Mouse (Mus musculus) small intestine, adult 2 months (tissue): ENCODE data around the gene Abhd17a. TPM values are rescaled to one million over a fixed set of nuclear protein-coding genes. Genes with fewer than 3 reads are reported as not detected.
"Not testable (repeated sequence)": the region's sequence is repeated elsewhere in the genome, so short reads cannot be mapped to it uniquely, and the experiment has no call there.

Source experiments
- H3K27ac ChIP-seq: fragments of 200-500 bp; 2 replicates; pipeline ENCODE4 v1.5.1; 2012; ENCODE audit warnings: low read depth, low read length, control low read depth, inconsistent platforms; ENCODE audit not compliant: insufficient read depth
- H3K27me3 ChIP-seq: fragments of 200-500 bp; 2 replicates; pipeline ENCODE4 v1.6.1; 2012; ENCODE audit warnings: mild to moderate bottlenecking, moderate library complexity, low read length, inconsistent platforms; ENCODE audit not compliant: control insufficient read depth, insufficient read depth
- H3K36me3 ChIP-seq: fragments of 200-500 bp; 2 replicates; pipeline ENCODE4 v1.6.1; 2012; ENCODE audit warnings: mild to moderate bottlenecking, low read length, control low read depth, inconsistent platforms; ENCODE audit not compliant: control insufficient read depth, insufficient read depth
- H3K4me1 ChIP-seq: fragments of 200-500 bp; 2 replicates; pipeline ENCODE4 v1.6.1; 2012; ENCODE audit warnings: low read length, inconsistent platforms, mixed read lengths; ENCODE audit not compliant: control insufficient read depth, insufficient read depth, insufficient read length
- H3K4me3 ChIP-seq: fragments of 200-500 bp; 2 replicates; pipeline ENCODE4 v1.5.1; 2012; ENCODE audit warnings: low read depth, mild to moderate bottlenecking, control low read depth, inconsistent platforms, low read length, moderate library complexity
- CTCF ChIP-seq: fragments of 200-500 bp; IDR thresholded peaks from 2 replicates; pipeline ENCODE4 v1.5.1; 2012; ENCODE audit warnings: low read depth, mild to moderate bottlenecking, control low read depth, inconsistent platforms, low read length, moderate library complexity, mixed read lengths; ENCODE audit not compliant: insufficient replicate concordance, insufficient read length; ENCODE audit errors: extremely low read depth
- POLR2A ChIP-seq: fragments of 200-500 bp; IDR thresholded peaks from 2 replicates; pipeline ENCODE4 v1.6.1; 2012; ENCODE audit warnings: low read depth, mild to moderate bottlenecking, control low read depth, inconsistent platforms, low read length, moderate library complexity
- WGBS: fragments of 180-500 bp; shearing (Covaris S2); methylation state at CpG from one replicate; pipeline ENCODE4 v1.1.7; 2018; 5-methylcytosine and 5-hydroxymethylcytosine counted together
- polyA plus RNA-seq: library from polyadenylated mRNA; depleted of rRNA; stranded (reverse); fragments of >200 nt; gene quantifications from 2 replicates; pipeline ENCODE4 v1.2.3, GENCODE M21; 2012

Gene Abhd17a
- polyA plus RNA-seq, 1 experiment, result 644 TPM

GRCm38 (mm10) chr10:80608435-80608834, 18.3 kb upstream of the Abhd17a start:
- Histone ChIP-seq H3K4me1 (peaks cover 34% of the 10 kb centered on the region), H3K4me3 (no peak overlapping the region), H3K27ac (no peak overlapping the region), H3K27me3 (no peaks in the 10 kb centered on the region), H3K36me3 (peaks cover 33% of the 10 kb centered on the region)
- 90% methylated on average over 3 of the region's 3 CpGs for WGBS
- TF ChIP-seq CTCF (no peak), POLR2A (no peak)

DNA sequence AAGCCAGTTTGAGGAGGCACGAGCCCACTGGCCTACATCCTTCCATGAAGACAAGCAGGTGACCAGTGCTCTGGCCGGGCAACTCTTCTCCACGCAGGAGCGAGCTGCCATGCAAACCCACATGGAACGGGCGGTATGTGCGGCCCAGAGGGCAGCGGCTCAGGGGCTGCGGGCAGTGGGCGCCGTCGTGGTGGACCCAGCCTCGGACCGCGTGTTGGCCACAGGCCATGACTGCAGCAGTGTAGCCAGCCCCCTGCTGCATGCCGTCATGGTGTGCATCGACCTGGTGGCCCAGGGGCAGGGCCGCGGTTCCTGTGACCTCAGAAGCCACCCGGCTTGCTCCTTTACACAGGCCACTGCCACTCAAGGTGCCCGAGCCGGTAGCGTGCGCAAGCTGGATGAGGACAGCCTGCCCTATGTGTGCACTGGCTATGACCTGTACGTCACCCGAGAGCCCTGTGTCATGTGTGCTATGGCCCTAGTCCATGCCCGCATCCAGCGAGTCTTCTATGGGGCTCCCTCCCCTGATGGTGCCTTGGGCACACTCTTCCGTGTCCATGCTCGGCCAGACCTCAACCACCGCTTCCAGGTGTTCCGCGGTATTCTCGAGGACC, 16.7 kb upstream of the Abhd17a start:
- Histone ChIP-seq H3K4me1 (peaks cover 39% of the 10 kb centered on the region), H3K27ac (peak overlapping the region; percentile 54), H3K36me3 (peaks cover 22% of the 10 kb centered on the region), H3K4me3 (peak overlapping the region; percentile 52), H3K27me3 (no peaks in the 10 kb centered on the region)
- no peak for TF ChIP-seq CTCF
- TF ChIP-seq POLR2A, result no peak
- WGBS, result 86% methylated on average over 34 of the region's 34 CpGs

DNA sequence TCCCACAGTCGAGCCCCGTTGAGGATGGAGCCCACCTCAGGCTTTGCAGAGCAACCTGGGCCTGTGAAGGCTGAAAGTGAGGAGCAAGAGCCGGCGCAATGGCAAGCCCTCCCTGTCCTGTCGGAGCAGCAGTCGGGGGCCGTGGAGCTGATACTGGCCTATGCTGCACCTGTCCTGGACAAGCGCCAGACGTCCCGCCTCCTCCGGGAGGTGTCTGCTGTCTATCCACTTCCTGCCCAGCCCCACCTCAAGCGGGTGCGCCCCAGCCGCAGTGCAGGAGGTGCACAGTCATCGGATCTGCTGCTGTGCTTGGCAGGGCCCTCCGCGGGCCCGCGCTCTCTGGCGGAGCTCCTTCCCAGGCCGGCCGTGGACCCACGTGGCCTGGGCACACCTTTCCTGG, 16.2 kb upstream of the Abhd17a start:
- H3K36me3 ChIP-seq, result peaks cover 22% of the 10 kb centered on the region
- no peaks in the 10 kb centered on the region for H3K27me3 ChIP-seq
- peak overlapping the region; percentile 52 for H3K4me3 ChIP-seq
- peaks cover 39% of the 10 kb centered on the region for H3K4me1 ChIP-seq
- no peak for TF ChIP-seq CTCF
- peak; percentile 47 for TF ChIP-seq POLR2A
- H3K27ac ChIP-seq, result peak overlapping the region; percentile 82
- 29% methylated on average over 23 of the region's 23 CpGs for WGBS

DNA sequence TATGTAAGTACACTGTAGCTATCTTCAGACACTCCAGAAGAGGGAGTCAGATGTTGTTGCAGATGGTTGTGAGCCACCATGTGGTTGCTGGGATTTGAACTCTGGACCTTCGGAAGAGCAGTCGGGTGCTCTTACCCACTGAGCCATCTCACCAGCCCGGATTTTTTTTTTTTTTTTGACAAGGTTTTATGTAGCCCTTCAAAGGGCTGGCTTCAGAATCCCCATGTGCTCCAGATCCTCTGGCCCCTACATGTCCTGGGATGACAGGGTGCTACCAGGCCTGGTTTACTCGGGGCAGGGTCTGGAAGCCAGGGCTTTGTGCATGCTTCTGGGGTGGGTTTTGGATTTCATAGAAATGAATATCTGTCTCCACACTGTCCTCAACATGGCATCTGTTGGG, 15.6 kb upstream of the Abhd17a start, which contains the start of gene Gm49322:
Gm49322 (plus strand) TSS at position 301 of the 400 bp plus-strand sequence.
- H3K4me3 ChIP-seq, result peak within 1 kb of the TSS; percentile 52

DNA sequence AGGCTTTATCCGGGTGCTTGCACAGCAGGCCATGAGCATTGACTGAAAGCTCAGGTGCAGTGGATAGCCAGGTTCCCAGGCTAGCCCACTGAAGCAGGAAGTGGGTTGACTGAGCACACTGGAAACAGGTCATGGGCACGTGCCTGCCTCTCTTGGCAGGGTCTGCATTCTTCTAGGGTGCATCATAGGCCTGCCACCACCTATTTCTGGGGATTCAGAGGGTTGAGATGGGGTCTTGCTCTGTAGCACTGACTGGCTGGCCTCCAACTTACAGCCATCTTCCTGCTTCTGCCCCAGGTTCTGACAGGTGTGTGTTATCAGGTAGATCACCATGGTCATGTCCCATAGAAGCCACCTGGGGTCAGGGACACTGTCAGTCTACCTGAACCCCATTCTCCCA, 14.8 kb upstream of the Abhd17a start:
- Histone ChIP-seq H3K27ac (no peak overlapping the region), H3K4me1 (peaks cover 39% of the 10 kb centered on the region), H3K36me3 (peaks cover 20% of the 10 kb centered on the region), H3K27me3 (no peaks in the 10 kb centered on the region), H3K4me3 (no peak overlapping the region)
- WGBS, result 52% methylated on average over 2 of the region's 2 CpGs
- TF ChIP-seq CTCF, result no peak
- no peak for TF ChIP-seq POLR2A

More for the DNA sequence above, 15.6 kb upstream of the Abhd17a start, which contains the start of gene Gm49322:
- WGBS, result 42% methylated on average over 4 of the region's 4 CpGs
- peaks cover 39% of the 10 kb centered on the region for H3K4me1 ChIP-seq
- H3K27ac ChIP-seq, result peak within 1 kb of the TSS; percentile 82
- H3K36me3 ChIP-seq, result peaks cover 22% of the 10 kb centered on the region
- H3K27me3 ChIP-seq, result not testable (repeated sequence)

GRCm38 (mm10) chr10:80604001-80604509, 13.9 kb upstream of the Abhd17a start:
- Histone ChIP-seq H3K36me3 (peaks cover 13% of the 10 kb centered on the region), H3K4me3 (peak overlapping the region; percentile 82), H3K27ac (peak overlapping the region; percentile 97), H3K27me3 (no peaks in the 10 kb centered on the region), H3K4me1 (peaks cover 39% of the 10 kb centered on the region)
- TF ChIP-seq POLR2A (no peak), CTCF (no peak)
- WGBS, result 33% methylated on average over 7 of the region's 7 CpGs

GRCm38 (mm10) chr10:80603364-80603763, 13.2 kb upstream of the Abhd17a start:
- H3K4me1 ChIP-seq, result peaks cover 39% of the 10 kb centered on the region
- peak overlapping the region; percentile 97 for H3K27ac ChIP-seq
- no peaks in the 10 kb centered on the region for H3K27me3 ChIP-seq
- H3K4me3 ChIP-seq, result peak overlapping the region; percentile 82
- H3K36me3 ChIP-seq, result peaks cover 13% of the 10 kb centered on the region
- 11% methylated on average over 7 of the region's 7 CpGs for WGBS
- no peak for TF ChIP-seq CTCF
- TF ChIP-seq POLR2A, result no peak
